Mouse (Mus musculus): ENCODE data around the gene Ypel3. TPM values are rescaled to one million over a fixed set of nuclear protein-coding genes. Genes with fewer than 3 reads are reported as not detected.

Ypel3 gene
- polyA plus RNA-seq (2017; shearing (Covaris generic)), result 201 TPM

DNA sequence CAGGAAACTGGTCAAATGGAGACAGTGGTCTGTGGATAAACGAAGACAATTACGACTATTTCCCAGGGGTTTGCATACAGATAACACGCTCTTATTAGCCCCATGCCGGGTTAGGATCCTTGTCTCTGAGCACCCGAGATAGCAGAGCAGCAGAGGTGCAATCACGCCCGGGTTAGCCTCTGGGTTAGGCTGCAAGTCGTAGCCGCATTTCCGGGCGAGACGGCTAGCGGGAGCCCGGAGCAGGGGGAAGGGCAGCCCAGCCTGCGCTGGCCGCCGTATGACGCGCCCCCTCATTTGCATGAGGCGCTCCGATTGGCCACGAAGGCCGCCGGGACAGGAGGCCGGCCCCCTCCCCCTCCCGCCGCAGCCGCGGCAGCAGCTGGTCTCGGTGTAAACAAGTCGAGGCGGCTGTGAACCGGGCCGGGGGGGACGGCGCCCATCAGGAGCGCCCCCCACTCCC is at the start of gene Ypel3:
Gene Ypel3 (plus strand): TSS at position 358 of the 460 bp plus-strand sequence.

DNA sequence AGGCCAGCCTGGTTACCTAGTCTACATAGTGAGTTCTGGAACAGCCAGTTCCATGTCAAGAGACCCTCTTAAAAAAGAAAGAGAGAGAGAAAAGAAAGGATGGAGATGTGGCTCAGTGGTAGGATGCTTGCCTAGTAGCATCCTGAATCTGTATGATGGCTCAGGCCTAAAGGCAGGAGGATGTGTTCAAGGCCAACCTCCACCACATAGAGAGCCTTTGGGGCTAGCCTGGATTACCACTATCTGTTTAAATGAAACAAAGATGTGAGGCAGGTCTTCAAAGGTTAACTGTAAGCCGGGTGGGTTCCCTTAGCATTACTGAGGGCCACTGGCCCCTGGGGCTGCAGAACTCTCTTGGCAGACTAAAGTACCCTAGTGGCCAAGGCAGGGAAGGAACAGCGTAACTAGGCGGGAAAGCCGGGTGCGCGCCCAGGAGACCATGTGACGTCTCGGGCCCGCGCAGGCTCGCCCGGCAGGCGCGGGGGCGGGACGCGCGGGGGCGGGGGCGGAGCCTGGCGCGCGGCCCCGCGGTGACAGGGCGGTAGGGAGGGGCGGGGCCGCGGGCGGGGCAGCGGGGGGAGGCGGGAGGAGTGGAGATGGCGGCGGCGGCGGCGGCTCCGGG is 17.6 kb upstream of the Ypel3 start, which contains the start of gene Mapk3:
Gene Mapk3 (plus strand): TSS at position 552 of the 622 bp plus-strand sequence.

DNA sequence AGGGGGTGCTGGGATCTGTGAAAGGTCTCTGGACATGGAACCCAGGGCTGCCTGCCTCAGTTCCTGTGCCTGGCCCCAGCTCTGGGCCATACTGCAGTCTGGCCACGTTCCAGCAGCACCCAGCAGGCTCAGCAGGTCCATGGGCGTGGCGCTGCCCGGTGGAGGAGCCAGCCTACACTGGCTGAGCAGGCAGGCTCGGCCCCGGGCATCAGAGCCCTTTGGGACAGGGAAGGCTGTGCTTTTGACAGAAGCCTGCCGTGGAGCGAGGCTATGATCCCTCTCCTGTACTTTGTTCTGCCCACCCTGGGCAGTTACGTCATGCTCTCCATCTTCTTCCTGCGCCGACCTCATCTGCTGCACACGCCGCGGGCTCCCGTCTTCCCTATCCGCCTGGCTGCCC is 10.6 kb upstream of the Ypel3 start, which contains the start of gene Gdpd3:
Gene Gdpd3 (plus strand): TSS at position 134 of the 400 bp plus-strand sequence.

DNA sequence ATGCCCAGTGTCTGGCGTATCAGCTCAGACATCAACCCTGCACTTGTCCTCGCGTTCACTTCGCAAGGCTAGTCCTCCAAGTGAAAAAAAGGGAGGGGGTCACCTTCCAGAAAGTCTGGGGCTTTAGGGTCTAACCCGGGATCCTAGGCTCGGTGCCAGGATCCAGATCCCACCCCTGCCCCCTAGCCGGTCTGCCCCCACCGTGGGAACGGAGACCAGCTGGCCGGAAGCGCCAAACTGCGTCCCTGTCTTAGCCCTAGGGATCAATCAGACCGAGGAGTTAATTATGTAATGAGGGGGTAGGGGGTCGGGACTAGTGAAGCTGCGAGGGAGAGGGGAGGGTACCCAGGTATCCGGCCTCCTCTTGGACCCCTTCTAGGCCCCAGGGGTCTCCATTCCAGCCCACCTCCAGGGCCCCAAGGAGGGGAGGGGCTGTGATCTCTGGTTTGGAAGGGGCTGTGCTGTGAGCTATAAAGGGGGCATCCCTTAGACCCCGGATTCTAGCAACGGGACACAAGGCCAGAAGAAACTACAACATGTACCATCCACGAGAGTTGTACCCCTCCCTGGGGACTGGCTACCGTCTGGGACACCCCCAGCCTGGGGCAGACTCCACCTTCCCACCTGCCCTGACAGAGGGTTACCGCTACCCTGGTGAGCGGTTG is 4.3 kb downstream of the Ypel3 start, which contains the start of gene Tbx6:
Gene Tbx6 (plus strand): TSS at position 513 of the 665 bp plus-strand sequence.

DNA sequence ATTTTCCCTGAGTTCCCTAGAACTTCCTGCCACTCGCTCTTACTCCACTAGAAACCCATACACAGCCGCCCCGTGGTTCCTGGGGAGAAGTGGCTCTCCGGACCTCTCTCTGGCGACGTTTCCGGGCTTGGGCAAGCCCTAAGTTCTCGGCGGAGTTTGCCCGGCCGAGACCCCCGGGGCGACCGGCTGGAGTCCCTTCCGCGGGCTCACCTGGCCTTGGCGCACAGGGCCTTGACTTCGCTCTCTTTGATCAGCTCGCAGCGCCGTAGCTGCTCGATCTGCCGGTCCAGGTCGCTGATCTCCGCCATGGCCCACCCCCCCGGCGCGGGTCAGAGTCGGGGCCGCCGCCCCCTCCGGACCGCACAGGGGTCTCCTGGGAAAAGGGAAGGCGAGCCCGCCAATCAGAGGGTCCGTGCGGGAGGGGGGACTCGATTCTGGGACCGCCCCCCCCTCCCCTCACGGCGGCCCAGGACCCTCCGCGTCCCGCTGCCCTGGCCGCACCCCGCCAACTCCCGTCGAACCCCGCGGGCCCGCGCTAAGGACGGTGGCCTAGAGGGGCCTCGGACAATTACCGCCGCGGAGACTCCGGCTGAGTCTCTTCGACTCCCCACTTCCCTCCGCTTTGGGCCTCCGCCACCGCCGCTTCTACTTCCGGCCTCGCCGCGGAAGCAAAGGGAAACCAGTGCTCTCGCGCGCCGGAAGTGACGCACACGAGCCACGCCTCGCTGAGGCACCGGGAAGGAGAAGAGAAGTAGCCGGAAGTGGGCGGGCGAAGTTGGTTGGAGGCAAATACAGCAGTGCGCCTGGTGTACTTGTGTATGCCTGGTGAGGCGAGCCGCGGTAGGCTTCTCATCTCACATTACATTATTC is 15.3 kb downstream of the Ypel3 start, which contains the start of gene Ppp4c:
Gene Ppp4c (minus strand): TSS at position 646 of the 870 bp plus-strand sequence.

DNA sequence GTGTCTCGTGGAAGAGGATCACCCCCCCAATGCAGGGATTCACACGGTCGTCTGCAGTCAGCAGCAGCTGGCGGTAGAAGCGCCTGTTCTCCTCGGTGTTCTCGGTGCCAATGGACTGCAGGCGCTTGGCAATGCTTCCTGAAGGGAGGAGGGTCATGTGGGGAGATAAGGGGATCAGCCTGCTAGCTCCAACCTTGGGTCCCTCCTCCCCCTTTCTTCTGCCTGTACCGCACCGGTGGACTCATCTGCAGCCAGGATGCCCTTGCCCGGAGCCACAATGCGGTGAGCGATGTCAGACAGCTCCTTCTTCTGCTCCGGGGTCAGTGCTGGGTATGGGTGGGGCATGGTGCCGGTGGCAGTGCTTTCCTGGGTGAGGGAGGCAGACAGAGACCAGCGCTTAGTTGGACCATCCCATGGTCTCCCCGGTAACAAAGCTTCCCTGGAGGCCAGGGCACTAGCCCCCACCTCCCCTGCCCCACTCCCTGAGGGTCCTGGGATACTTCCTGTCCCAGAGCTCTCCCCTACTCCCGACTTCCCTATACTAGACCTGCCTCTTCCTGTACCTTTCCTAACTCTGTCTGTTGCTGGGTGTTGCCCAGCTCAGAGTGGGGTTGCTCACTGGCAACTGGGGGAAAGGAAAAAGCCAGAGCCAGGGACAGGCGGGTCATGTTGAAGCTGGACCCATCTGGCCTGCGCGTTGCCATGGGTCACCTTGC is 20.8 kb downstream of the Ypel3 start, which contains the start of gene Fam57b:
Gene Fam57b (plus strand): TSS at position 258 of the 716 bp plus-strand sequence.

Other genes starting within 250 kb of the Ypel3 start
- gene Eif3c, start 210.5 kb upstream of the Ypel3 start, polyA plus RNA-seq (2017; shearing (Covaris generic)), result 238 TPM
- 3.2 TPM for gene Apobr, start 192.0 kb upstream of the Ypel3 start, polyA plus RNA-seq (2017; shearing (Covaris generic))
- gene Cln3, start 191.1 kb upstream of the Ypel3 start, polyA plus RNA-seq (2017; shearing (Covaris generic)), result 109 TPM
- not detected for gene Il27, start 182.0 kb upstream of the Ypel3 start, polyA plus RNA-seq (2017; shearing (Covaris generic))
- gene Nupr1, start 146.1 kb upstream of the Ypel3 start, polyA plus RNA-seq (2017; shearing (Covaris generic)), result not detected
- 132 TPM for gene Sgf29, start 127.6 kb upstream of the Ypel3 start, polyA plus RNA-seq (2017; shearing (Covaris generic))
- 1.4 TPM for gene Sult1a1, start 100.5 kb upstream of the Ypel3 start, polyA plus RNA-seq (2017; shearing (Covaris generic))
- gene Bola2, start 81.6 kb upstream of the Ypel3 start, polyA plus RNA-seq (2017; shearing (Covaris generic)), result 153 TPM
- gene Slx1b, start 81.2 kb upstream of the Ypel3 start, polyA plus RNA-seq (2017; shearing (Covaris generic)), result 10.8 TPM
- gene Coro1a, start 69.2 kb upstream of the Ypel3 start, polyA plus RNA-seq (2017; shearing (Covaris generic)), result 3,709 TPM
- 37.7 TPM for gene Mapk3, start 17.4 kb upstream of the Ypel3 start, polyA plus RNA-seq (2017; shearing (Covaris generic))
- 1.9 TPM for gene Gdpd3, start 10.6 kb upstream of the Ypel3 start, polyA plus RNA-seq (2017; shearing (Covaris generic))
- 4.0 TPM for gene Tbx6, start 4.5 kb downstream of the Ypel3 start, polyA plus RNA-seq (2017; shearing (Covaris generic))
- 333 TPM for gene Ppp4c, start 15.5 kb downstream of the Ypel3 start, polyA plus RNA-seq (2017; shearing (Covaris generic))
- gene Fam57b, start 20.7 kb downstream of the Ypel3 start, polyA plus RNA-seq (2017; shearing (Covaris generic)), result not detected
- not detected for gene 4930451I11Rik, start 54.7 kb downstream of the Ypel3 start, polyA plus RNA-seq (2017; shearing (Covaris generic))
- gene Doc2a, start 70.5 kb downstream of the Ypel3 start, polyA plus RNA-seq (2017; shearing (Covaris generic)), result not detected
- 10.6 TPM for gene Hirip3, start 85.0 kb downstream of the Ypel3 start, polyA plus RNA-seq (2017; shearing (Covaris generic))
- gene Ino80e, start 85.4 kb downstream of the Ypel3 start, polyA plus RNA-seq (2017; shearing (Covaris generic)), result 113 TPM
- gene Taok2, start 107.7 kb downstream of the Ypel3 start, polyA plus RNA-seq (2017; shearing (Covaris generic)), result 53.3 TPM
- 58.9 TPM for gene Tmem219, start 146.0 kb downstream of the Ypel3 start, polyA plus RNA-seq (2017; shearing (Covaris generic))
- 9.7 TPM for gene Kctd13, start 151.9 kb downstream of the Ypel3 start, polyA plus RNA-seq (2017; shearing (Covaris generic))
- 0.19 TPM for gene Asphd1, start 172.6 kb downstream of the Ypel3 start, polyA plus RNA-seq (2017; shearing (Covaris generic))
- gene Sez6l2, start 173.6 kb downstream of the Ypel3 start, polyA plus RNA-seq (2017; shearing (Covaris generic)), result 0.66 TPM
- 326 TPM for gene Cdipt, start 199.0 kb downstream of the Ypel3 start, polyA plus RNA-seq (2017; shearing (Covaris generic))
- gene Cdiptos, start 199.1 kb downstream of the Ypel3 start, polyA plus RNA-seq (2017; shearing (Covaris generic)), result 2.2 TPM
- gene Mvp, start 237.7 kb downstream of the Ypel3 start, polyA plus RNA-seq (2017; shearing (Covaris generic)), result 51.3 TPM
- gene Pagr1b, start 239.5 kb downstream of the Ypel3 start, polyA plus RNA-seq (2017; shearing (Covaris generic)), result 2.1 TPM
- gene Pagr1a, start 240.4 kb downstream of the Ypel3 start, polyA plus RNA-seq (2017; shearing (Covaris generic)), result 148 TPM
- 28.1 TPM for gene Gm42742, start 244.1 kb downstream of the Ypel3 start, polyA plus RNA-seq (2017; shearing (Covaris generic))
- 17.3 TPM for gene Prrt2, start 244.3 kb downstream of the Ypel3 start, polyA plus RNA-seq (2017; shearing (Covaris generic))

All from CD4-positive, CD25-positive, alpha-beta regulatory T cell, adult 9 weeks (primary cell).